Mouse (Mus musculus): ENCODE results near the gene Nat8f3. TPM values are rescaled to one million over a fixed set of nuclear protein-coding genes. Genes with fewer than 3 reads are reported as not detected.
"Not testable (repeated sequence)": the region's sequence is repeated elsewhere in the genome, so short reads cannot be mapped to it uniquely, and the experiment has no call there.

Nat8f3 gene
- total and polyA plus RNA-seq, 3 experiments = 0.06 TPM; not detected in 2

DNA sequence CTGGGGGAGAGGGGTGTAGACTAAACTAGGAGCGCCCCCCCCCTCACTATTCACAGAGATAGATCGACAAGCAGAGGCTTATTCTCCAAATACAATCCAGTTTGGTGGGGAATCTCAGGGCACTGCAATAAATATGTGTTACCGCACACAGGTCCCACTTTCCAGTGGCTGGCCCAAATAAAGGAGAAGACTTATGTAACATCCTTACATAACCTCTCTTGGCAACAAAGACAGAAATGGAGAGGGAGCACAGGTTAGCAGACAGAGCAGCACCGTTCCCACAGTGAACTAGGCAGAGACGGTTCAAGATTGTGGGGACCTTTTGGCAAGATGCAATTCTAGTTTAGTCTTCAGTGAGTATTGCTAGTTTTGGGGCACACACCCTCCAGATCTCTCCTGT, 56.3 kb downstream of the Nat8f3 start:
- not testable (repeated sequence) for H3K79me2 ChIP-seq (ENCODE audit: control insufficient read depth, insufficient read depth, low read length, poor library complexity); H3K36me3 ChIP-seq (ENCODE audit: control insufficient read depth in 1 of 2, insufficient read depth in 2 of 2, low read length in 2 of 2); H3K4me1 ChIP-seq (ENCODE audit: control insufficient read depth in 1 of 2, insufficient read depth in 2 of 2, low read length in 2 of 2); H3K27me3 ChIP-seq (ENCODE audit: control insufficient read depth in 1 of 2, insufficient read depth in 2 of 2, low read length in 2 of 2); H3K27ac ChIP-seq (ENCODE audit: control insufficient read depth, low read depth, low read length); H3K9me3 ChIP-seq (replicated peaks; ENCODE audit: insufficient read depth, low read length); H3K4me3 ChIP-seq (ENCODE audit: control insufficient read depth in 1 of 2, insufficient read depth in 1 of 2, low read depth in 2 of 2, low read length in 2 of 2); H3K9ac ChIP-seq (ENCODE audit: control insufficient read depth, low read depth, low read length, poor library complexity, severe bottlenecking); DNase-seq (ENCODE audit: low read depth, low spot score)

DNA sequence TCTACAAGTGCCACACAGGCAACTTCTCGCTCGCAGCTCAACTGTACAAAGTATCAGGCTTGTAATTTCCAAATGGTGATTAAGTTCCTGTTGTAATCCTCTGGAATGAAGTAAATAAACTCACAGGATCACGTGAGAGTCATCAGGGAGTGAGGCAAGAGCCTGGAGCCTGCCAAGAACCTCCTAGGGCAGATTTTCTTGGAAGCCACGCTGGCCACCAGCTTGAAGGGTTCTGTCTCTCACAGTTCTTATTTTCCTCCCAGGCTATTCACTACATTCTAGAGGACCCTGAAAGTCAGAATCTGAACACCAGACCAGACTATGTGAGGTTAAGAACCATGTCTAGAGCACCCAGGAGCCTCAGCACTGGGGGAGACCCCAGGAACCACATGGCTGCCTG, 63.6 kb downstream of the Nat8f3 start:
- not testable (repeated sequence) for H3K4me1 ChIP-seq (ENCODE audit: control insufficient read depth in 1 of 2, insufficient read depth in 2 of 2, low read length in 2 of 2); H3K4me3 ChIP-seq (ENCODE audit: control insufficient read depth in 1 of 2, insufficient read depth in 1 of 2, low read depth in 2 of 2, low read length in 2 of 2); DNase-seq (ENCODE audit: low read depth, low spot score); H3K27me3 ChIP-seq (ENCODE audit: control insufficient read depth in 1 of 2, insufficient read depth in 2 of 2, low read length in 2 of 2); H3K36me3 ChIP-seq (ENCODE audit: control insufficient read depth in 1 of 2, insufficient read depth in 2 of 2, low read length in 2 of 2); H3K27ac ChIP-seq (ENCODE audit: control insufficient read depth, low read depth, low read length); H3K9me3 ChIP-seq (replicated peaks; ENCODE audit: insufficient read depth, low read length); H3K79me2 ChIP-seq (ENCODE audit: control insufficient read depth, insufficient read depth, low read length, poor library complexity); H3K9ac ChIP-seq (ENCODE audit: control insufficient read depth, low read depth, low read length, poor library complexity, severe bottlenecking)

Other genes starting within 250 kb of the Nat8f3 start
- 8.8 and 9.0 TPM in 2 replicates for gene Alms1, start 178.2 kb downstream of the Nat8f3 start, total RNA-seq (2012; rRNA removed)
- gene Alms1, start 178.2 kb downstream of the Nat8f3 start, polyA plus RNA-seq (2012; ENCODE audit: insufficient read depth in 1 of 2, insufficient read length in 2 of 2, low read depth in 1 of 2, low replicate concordance in 2 of 2, missing spikeins in 1 of 2) = 10 to 100 TPM in 1 of 2 experiments, 1 to 10 TPM in 1; 7.5 to 47.3 TPM
- gene Nat8f7, start 52.5 kb downstream of the Nat8f3 start, total RNA-seq (2012; rRNA removed) = not detected in 2 replicates
- not detected for gene Nat8f7, start 52.5 kb downstream of the Nat8f3 start, polyA plus RNA-seq (2012; ENCODE audit: insufficient read depth in 1 of 2, insufficient read length in 2 of 2, low read depth in 1 of 2, low replicate concordance in 2 of 2, missing spikeins in 1 of 2)
- gene Nat8f6, start 55.2 kb upstream of the Nat8f3 start, total RNA-seq (2012; rRNA removed) = not detected in 2 replicates
- gene Nat8f6, start 55.2 kb upstream of the Nat8f3 start, polyA plus RNA-seq (2012; ENCODE audit: insufficient read depth in 1 of 2, insufficient read length in 2 of 2, low read depth in 1 of 2, low replicate concordance in 2 of 2, missing spikeins in 1 of 2) = not detected
- gene Nat8f5, start 55.2 kb upstream of the Nat8f3 start, total RNA-seq (2012; rRNA removed) = not detected in 2 replicates
- gene Nat8f5, start 55.2 kb upstream of the Nat8f3 start, polyA plus RNA-seq (2012; ENCODE audit: insufficient read depth in 1 of 2, insufficient read length in 2 of 2, low read depth in 1 of 2, low replicate concordance in 2 of 2, missing spikeins in 1 of 2) = not detected
- gene Nat8, start 66.3 kb upstream of the Nat8f3 start, total RNA-seq (2012; rRNA removed) = not detected in 2 replicates
- under 1 TPM in 1 of 2 experiments, not detected in 1; 0.10 TPM for gene Nat8, start 66.3 kb upstream of the Nat8f3 start, polyA plus RNA-seq (2012; ENCODE audit: insufficient read depth in 1 of 2, insufficient read length in 2 of 2, low read depth in 1 of 2, low replicate concordance in 2 of 2, missing spikeins in 1 of 2)
- 0.03 and 0.12 TPM in 2 replicates for gene Nat8f2, start 103.4 kb upstream of the Nat8f3 start, total RNA-seq (2012; rRNA removed)
- gene Nat8f2, start 103.4 kb upstream of the Nat8f3 start, polyA plus RNA-seq (2012; ENCODE audit: insufficient read depth in 1 of 2, insufficient read length in 2 of 2, low read depth in 1 of 2, low replicate concordance in 2 of 2, missing spikeins in 1 of 2) = under 1 TPM in 1 of 2 experiments, not detected in 1; 0.06 TPM
- 2.3 and 3.0 TPM in 2 replicates for gene Nat8f4, start 139.1 kb upstream of the Nat8f3 start, total RNA-seq (2012; rRNA removed)
- 1 to 10 TPM in 1 of 2 experiments, not detected in 1; 2.6 TPM for gene Nat8f4, start 139.1 kb upstream of the Nat8f3 start, polyA plus RNA-seq (2012; ENCODE audit: insufficient read depth in 1 of 2, insufficient read length in 2 of 2, low read depth in 1 of 2, low replicate concordance in 2 of 2, missing spikeins in 1 of 2)
- 63.3 and 66.5 TPM in 2 replicates for gene Tprkb, start 146.1 kb upstream of the Nat8f3 start, total RNA-seq (2012; rRNA removed)
- gene Tprkb, start 146.1 kb upstream of the Nat8f3 start, polyA plus RNA-seq (2012; ENCODE audit: insufficient read depth in 1 of 2, insufficient read length in 2 of 2, low read depth in 1 of 2, low replicate concordance in 2 of 2, missing spikeins in 1 of 2) = 10 to 100 TPM; 85.1 to 87.6 TPM
- 5.3 and 5.7 TPM in 2 replicates for gene Nat8f1, start 149.9 kb upstream of the Nat8f3 start, total RNA-seq (2012; rRNA removed)
- 1 to 10 TPM in 1 of 2 experiments, not detected in 1; 6.9 TPM for gene Nat8f1, start 149.9 kb upstream of the Nat8f3 start, polyA plus RNA-seq (2012; ENCODE audit: insufficient read depth in 1 of 2, insufficient read length in 2 of 2, low read depth in 1 of 2, low replicate concordance in 2 of 2, missing spikeins in 1 of 2)
- gene Dusp11, start 195.9 kb upstream of the Nat8f3 start, total RNA-seq (2012; rRNA removed) = 33.2 and 34.8 TPM in 2 replicates
- gene Dusp11, start 195.9 kb upstream of the Nat8f3 start, polyA plus RNA-seq (2012; ENCODE audit: insufficient read depth in 1 of 2, insufficient read length in 2 of 2, low read depth in 1 of 2, low replicate concordance in 2 of 2, missing spikeins in 1 of 2) = 10 to 100 TPM; 22.4 to 42.3 TPM